Mouse (Mus musculus) monocyte, adult 2 months (primary cell): ENCODE results near the gene Ism2.
"Not testable (repeated sequence)": the region's sequence is repeated elsewhere in the genome, so short reads cannot be mapped to it uniquely, and the experiment has no call there.

Source experiments
- DNase-seq, 2 experiments: peaks; one replicate each; pipeline ENCODE4 v3.0.0; 2022; ENCODE audit warnings: low spot score in 2 of 2, low read depth in 1 of 2

Ism2 gene

GRCm38 (mm10) chr12:87293934-87294333 is 5.6 kb downstream of the Ism2 start:
- DNase-seq: no peak

- no peak for DNase-seq
Observed at GRCm38 (mm10) chr12:87289100-87289499, 10.4 kb downstream of the Ism2 start.

- DNase-seq: no peak
Observed at GRCm38 (mm10) chr12:87284726-87285125, 14.8 kb downstream of the Ism2 start.

GRCm38 (mm10) chr12:87284268-87284667 is 15.2 kb downstream of the Ism2 start:
- DNase-seq: no peak

- no peak for DNase-seq
Observed at GRCm38 (mm10) chr12:87283706-87284105, 15.8 kb downstream of the Ism2 start.

- DNase-seq: no peak
Observed at GRCm38 (mm10) chr12:87282743-87283142, 16.8 kb downstream of the Ism2 start.

- no peak for DNase-seq
Observed at GRCm38 (mm10) chr12:87281766-87282165, 17.7 kb downstream of the Ism2 start.

GRCm38 (mm10) chr12:87279879-87280278 is 19.6 kb downstream of the Ism2 start:
- DNase-seq: no peak

GRCm38 (mm10) chr12:87279350-87279749 is 20.2 kb downstream of the Ism2 start:
- no peak for DNase-seq

GRCm38 (mm10) chr12:87278118-87278730 is 21.3 kb downstream of the Ism2 start:
- no peak for DNase-seq

- not testable (repeated sequence) for DNase-seq
Observed at GRCm38 (mm10) chr12:87277251-87277650, 22.3 kb downstream of the Ism2 start.

- DNase-seq: no peak
Observed at GRCm38 (mm10) chr12:87274853-87275831, 24.4 kb downstream of the Ism2 start.

- DNase-seq: no peak
Observed at GRCm38 (mm10) chr12:87267682-87268081, 31.8 kb downstream of the Ism2 start.

GRCm38 (mm10) chr12:87266827-87267603 is 32.5 kb downstream of the Ism2 start:
- DNase-seq: no peak

GRCm38 (mm10) chr12:87266108-87266826 is 33.2 kb downstream of the Ism2 start, which contains the start of the genes Vipas39 and Ahsa1:
Gene Vipas39, minus strand, starts transcription at chr12:87266256.
Gene Ahsa1, plus strand, starts transcription at chr12:87266479.
- peak; percentile 74 to 81 for DNase-seq

- DNase-seq: no peak
Observed at GRCm38 (mm10) chr12:87265444-87265843, 34.1 kb downstream of the Ism2 start.

- no peak for DNase-seq
Observed at GRCm38 (mm10) chr12:87260562-87260961, 38.9 kb downstream of the Ism2 start.

GRCm38 (mm10) chr12:87256629-87257028 is 42.9 kb downstream of the Ism2 start:
- DNase-seq: no peak

- no peak for DNase-seq
Observed at GRCm38 (mm10) chr12:87253878-87254277, 45.6 kb downstream of the Ism2 start.

GRCm38 (mm10) chr12:87250161-87250560 is 49.3 kb downstream of the Ism2 start:
- DNase-seq: no peak

- no peak for DNase-seq
Observed at GRCm38 (mm10) chr12:87238632-87239031, 60.9 kb downstream of the Ism2 start, which contains the start of gene Noxred1. Gene Noxred1, minus strand, starts transcription at chr12:87238732.
